Mouse (Mus musculus): ENCODE results near the gene Olfr352. TPM values are rescaled to one million over a fixed set of nuclear protein-coding genes. Genes with fewer than 3 reads are reported as not detected.

The Olfr352 gene
- polyA plus RNA-seq (2015; fragmentation: Nextera tagmentation; extraction: Ambion mirVana), result not detected in 2 replicates

- Histone ChIP-seq H3K9me3 (peaks cover 19% of the 10 kb centered on the region), H3K36me3 (no peaks in the 10 kb centered on the region), H3K4me3 (no peak within 1 kb of the TSS), H3K9ac (no peak within 1 kb of the TSS), H3K4me1 (no peaks in the 10 kb centered on the region), H3K27me3 (replicated peaks) (no peaks in the 10 kb centered on the region), H3K4me2 (no peak within 1 kb of the TSS), H3K27ac (replicated peaks) (no peak within 1 kb of the TSS)
- no peak for ATAC-seq (ENCODE audit: extremely low read depth, insufficient number of reproducible peaks, low FRiP score, low TSS enrichment)
- 73% methylated on average over 1 of the region's 1 CpGs for WGBS
Observed at GRCm38 (mm10) chr2:36868160-36868559, at the start of gene Olfr352. Gene Olfr352 (plus strand): TSS chr2:36868460.

- H3K9me3 ChIP-seq, result 0 out of 2 replicates have a peak, but pooled peaks cover 26% of the 10 kb centered on the region
- no peak within 1 kb of the TSS for H3K4me3 ChIP-seq
- H3K27me3 ChIP-seq (replicated peaks), result no peaks in the 10 kb centered on the region
- no peaks in the 10 kb centered on the region for H3K4me1 ChIP-seq
- H3K36me3 ChIP-seq, result no peaks in the 10 kb centered on the region
- no peak for ATAC-seq (ENCODE audit: extremely low read depth, insufficient number of reproducible peaks, low FRiP score, low TSS enrichment)
- H3K4me2 ChIP-seq, result no peak within 1 kb of the TSS
- no peak within 1 kb of the TSS for H3K9ac ChIP-seq
- WGBS, result 74% methylated on average over 1 of the region's 1 CpGs
- no peak within 1 kb of the TSS for H3K27ac ChIP-seq (replicated peaks)
Observed at GRCm38 (mm10) chr2:36846010-36846409, 22.2 kb upstream of the Olfr352 start, which contains the start of gene Olfr350. Gene Olfr350 (plus strand): TSS chr2:36846310.

- no peaks in the 10 kb centered on the region for H3K4me1 ChIP-seq
- H3K27ac ChIP-seq (replicated peaks), result no peak within 1 kb of the TSS
- 57% methylated on average over 1 of the region's 1 CpGs for WGBS
- no peaks in the 10 kb centered on the region for H3K36me3 ChIP-seq
- peaks cover 16% of the 10 kb centered on the region for H3K9me3 ChIP-seq
- no peak for ATAC-seq (ENCODE audit: extremely low read depth, insufficient number of reproducible peaks, low FRiP score, low TSS enrichment)
- no peaks in the 10 kb centered on the region for H3K27me3 ChIP-seq (replicated peaks)
- H3K4me3 ChIP-seq, result no peak within 1 kb of the TSS
- no peak within 1 kb of the TSS for H3K9ac ChIP-seq
- H3K4me2 ChIP-seq, result no peak within 1 kb of the TSS
Observed at GRCm38 (mm10) chr2:36862560-36862959, 5.7 kb upstream of the Olfr352 start, which contains the start of gene Olfr351. Gene Olfr351 (minus strand): TSS chr2:36862660.

DNA sequence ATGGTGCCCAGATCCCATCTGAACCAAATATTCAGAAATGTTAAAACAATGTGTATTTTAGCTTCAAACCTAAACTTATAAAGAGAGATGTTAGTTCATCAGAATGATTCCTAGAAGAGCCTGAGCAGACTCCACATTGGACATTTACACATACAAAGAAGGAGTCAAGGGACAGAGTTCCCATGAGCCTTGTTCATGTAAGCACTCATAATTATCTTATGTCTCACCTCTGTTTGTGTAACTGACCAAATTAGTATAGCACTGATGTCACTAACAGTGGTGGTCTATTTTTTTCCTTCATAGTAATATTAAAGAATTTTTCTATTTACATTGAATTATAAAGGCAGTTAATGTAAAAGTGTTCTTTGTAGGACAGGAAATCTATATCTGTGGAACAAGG is 24.6 kb downstream of the Olfr352 start, which contains the start of gene Olfr353:
Olfr353 (minus strand) TSS at position 101 of the 400 bp plus-strand sequence.
- no peak for ATAC-seq (ENCODE audit: extremely low read depth, insufficient number of reproducible peaks, low FRiP score, low TSS enrichment)
- no peak within 1 kb of the TSS for H3K27ac ChIP-seq (replicated peaks)
- H3K36me3 ChIP-seq, result no peaks in the 10 kb centered on the region
- H3K9ac ChIP-seq, result no peak within 1 kb of the TSS
- no peaks in the 10 kb centered on the region for H3K27me3 ChIP-seq (replicated peaks)
- H3K4me1 ChIP-seq, result no peaks in the 10 kb centered on the region
- no peak within 1 kb of the TSS for H3K4me3 ChIP-seq
- H3K9me3 ChIP-seq, result 0 out of 2 replicates have a peak, but pooled peaks cover 11% of the 10 kb centered on the region
- no peak within 1 kb of the TSS for H3K4me2 ChIP-seq

DNA sequence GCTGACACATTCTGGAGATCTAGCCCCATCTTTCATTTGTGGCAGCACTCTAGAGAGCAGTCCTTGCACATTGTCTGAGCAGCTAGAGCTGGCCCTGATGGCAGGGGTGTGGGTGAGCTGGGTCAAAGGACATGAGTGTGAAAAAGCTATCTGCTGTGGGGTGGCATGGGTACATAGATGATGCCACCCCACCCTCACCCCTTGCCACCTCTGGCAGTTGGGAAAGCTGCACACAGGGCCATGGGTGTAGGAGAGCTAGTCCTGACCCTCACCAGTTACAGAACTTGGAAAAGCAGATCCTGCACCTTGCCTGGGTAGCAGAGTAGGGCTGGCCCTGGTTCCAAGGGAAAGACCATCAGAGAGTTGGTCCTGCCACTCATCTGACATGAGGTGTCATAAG is 28.9 kb downstream of the Olfr352 start:
- Histone ChIP-seq H3K36me3 (no peaks in the 10 kb centered on the region), H3K27ac (replicated peaks) (no peak overlapping the region), H3K4me1 (no peaks in the 10 kb centered on the region), H3K27me3 (replicated peaks) (no peaks in the 10 kb centered on the region), H3K9me3 (peaks cover 15% of the 10 kb centered on the region; the same call in 1 of the 2 replicates), H3K9ac (no peak overlapping the region), H3K4me3 (no peak overlapping the region), H3K4me2 (no peak overlapping the region)
- ATAC-seq (ENCODE audit: extremely low read depth, insufficient number of reproducible peaks, low FRiP score, low TSS enrichment), result no peak

GRCm38 (mm10) chr2:36905380-36905779 is 37.1 kb downstream of the Olfr352 start, which contains the start of gene Olfr354:
Gene Olfr354 (plus strand): TSS chr2:36905680.
- Histone ChIP-seq H3K4me2 (no peak within 1 kb of the TSS), H3K27ac (replicated peaks) (no peak within 1 kb of the TSS), H3K36me3 (no peaks in the 10 kb centered on the region)

More at GRCm38 (mm10) chr2:36905380-36905779, 37.1 kb downstream of the Olfr352 start, which contains the start of gene Olfr354:
- H3K9ac ChIP-seq, result no peak within 1 kb of the TSS
- H3K9me3 ChIP-seq, result peaks cover 9% of the 10 kb centered on the region; the same call in 1 of the 2 replicates
- H3K4me3 ChIP-seq, result no peak within 1 kb of the TSS
- H3K27me3 ChIP-seq (replicated peaks), result no peaks in the 10 kb centered on the region
- no peaks in the 10 kb centered on the region for H3K4me1 ChIP-seq
- ATAC-seq (ENCODE audit: extremely low read depth, insufficient number of reproducible peaks, low FRiP score, low TSS enrichment), result no peak

Other genes with a start within 250 kb of the Olfr352 start
- not detected in 2 replicates for gene Olfr345, start 228.4 kb upstream of the Olfr352 start, polyA plus RNA-seq (2015; fragmentation: Nextera tagmentation; extraction: Ambion mirVana)
- gene Olfr346, start 182.7 kb upstream of the Olfr352 start, polyA plus RNA-seq (2015; fragmentation: Nextera tagmentation; extraction: Ambion mirVana), result not detected in 2 replicates
- gene Olfr347, start 136.6 kb upstream of the Olfr352 start, polyA plus RNA-seq (2015; fragmentation: Nextera tagmentation; extraction: Ambion mirVana), result not detected in 2 replicates
- gene Olfr348, start 84.2 kb upstream of the Olfr352 start, polyA plus RNA-seq (2015; fragmentation: Nextera tagmentation; extraction: Ambion mirVana), result not detected in 2 replicates
- not detected in 2 replicates for gene Olfr50, start 77.9 kb upstream of the Olfr352 start, polyA plus RNA-seq (2015; fragmentation: Nextera tagmentation; extraction: Ambion mirVana)
- not detected in 2 replicates for gene Olfr3, start 51.4 kb upstream of the Olfr352 start, polyA plus RNA-seq (2015; fragmentation: Nextera tagmentation; extraction: Ambion mirVana)
- not detected in 2 replicates for gene Olfr350, start 22.1 kb upstream of the Olfr352 start, polyA plus RNA-seq (2015; fragmentation: Nextera tagmentation; extraction: Ambion mirVana)
- not detected in 2 replicates for gene Olfr351, start 5.8 kb upstream of the Olfr352 start, polyA plus RNA-seq (2015; fragmentation: Nextera tagmentation; extraction: Ambion mirVana)
- gene Olfr353, start 24.5 kb downstream of the Olfr352 start, polyA plus RNA-seq (2015; fragmentation: Nextera tagmentation; extraction: Ambion mirVana), result not detected in 2 replicates
- gene Olfr354, start 37.2 kb downstream of the Olfr352 start, polyA plus RNA-seq (2015; fragmentation: Nextera tagmentation; extraction: Ambion mirVana), result not detected in 2 replicates
- not detected in 2 replicates for gene Olfr355, start 60.4 kb downstream of the Olfr352 start, polyA plus RNA-seq (2015; fragmentation: Nextera tagmentation; extraction: Ambion mirVana)
- gene Olfr356, start 68.7 kb downstream of the Olfr352 start, polyA plus RNA-seq (2015; fragmentation: Nextera tagmentation; extraction: Ambion mirVana), result not detected in 2 replicates
- gene Olfr357, start 125.4 kb downstream of the Olfr352 start, polyA plus RNA-seq (2015; fragmentation: Nextera tagmentation; extraction: Ambion mirVana), result not detected in 2 replicates
- gene Olfr358, start 140.9 kb downstream of the Olfr352 start, polyA plus RNA-seq (2015; fragmentation: Nextera tagmentation; extraction: Ambion mirVana), result not detected in 2 replicates
- not detected in 2 replicates for gene Olfr360, start 197.3 kb downstream of the Olfr352 start, polyA plus RNA-seq (2015; fragmentation: Nextera tagmentation; extraction: Ambion mirVana)
- gene Olfr361, start 220.8 kb downstream of the Olfr352 start, polyA plus RNA-seq (2015; fragmentation: Nextera tagmentation; extraction: Ambion mirVana), result not detected in 2 replicates
- gene Olfr362, start 249.4 kb downstream of the Olfr352 start, polyA plus RNA-seq (2015; fragmentation: Nextera tagmentation; extraction: Ambion mirVana), result not detected in 2 replicates

Measured in heart, embryonic 13.5 days (tissue).